Mouse (Mus musculus) intestine, embryonic 15.5 days (tissue): ENCODE results near the gene Frmpd4. TPM values are rescaled to one million over a fixed set of nuclear protein-coding genes. Genes with fewer than 3 reads are reported as not detected.

Experiments used
- ATAC-seq: fragments of 200-750 bp; cut with Nextera tagmentation; 2 replicates; pipeline ENCODE4 v1.8.0; 2017; ENCODE audit warnings: moderate TSS enrichment, moderate library complexity
- H3K27ac ChIP-seq: fragments of 300-500 bp; sonication (generic); 2 replicates; pipeline ENCODE4 v1.5.1; 2015; ENCODE audit warnings: mild to moderate bottlenecking, inconsistent platforms
- H3K27me3 ChIP-seq: fragments of 300-500 bp; sonication (generic); replicated peaks from 2 replicates; pipeline ENCODE4 v1.6.1; 2015; ENCODE audit warnings: inconsistent platforms
- H3K36me3 ChIP-seq: fragments of 300-500 bp; sonication (generic); 2 replicates; pipeline ENCODE4 v1.6.1; 2015; ENCODE audit warnings: inconsistent platforms
- H3K4me1 ChIP-seq: fragments of 300-500 bp; sonication (generic); replicated peaks from 2 replicates; pipeline ENCODE4 v1.6.1; 2015; ENCODE audit warnings: inconsistent platforms
- H3K4me2 ChIP-seq: fragments of 300-500 bp; sonication (generic); replicated peaks from 2 replicates; pipeline ENCODE4 v1.6.1; 2015; ENCODE audit warnings: mild to moderate bottlenecking, inconsistent platforms
- H3K4me3 ChIP-seq: fragments of 300-500 bp; sonication (generic); replicated peaks from 2 replicates; pipeline ENCODE4 v1.5.1; 2015; ENCODE audit warnings: inconsistent platforms
- H3K9ac ChIP-seq: fragments of 300-500 bp; sonication (generic); 2 replicates; pipeline ENCODE4 v1.6.1; 2015; ENCODE audit warnings: inconsistent platforms
- H3K9me3 ChIP-seq: fragments of 300-500 bp; sonication (generic); 2 replicates; pipeline ENCODE4 v1.6.1; 2016; ENCODE audit warnings: inconsistent platforms
- WGBS: fragments of 180-500 bp; shearing (Covaris S2); methylation state at CpG from one replicate; pipeline ENCODE4 v1.1.7; 2015; 5-methylcytosine and 5-hydroxymethylcytosine counted together
- polyA plus RNA-seq: library from polyadenylated mRNA; unstranded; fragments of >200 nt; fragmentation: Nextera tagmentation; extraction: Ambion mirVana; gene quantifications from 2 replicates; pipeline ENCODE4 v1.2.1, GENCODE M21; 2015

The Frmpd4 gene
- 0.14 and 0.16 TPM in 2 replicates for polyA plus RNA-seq

DNA sequence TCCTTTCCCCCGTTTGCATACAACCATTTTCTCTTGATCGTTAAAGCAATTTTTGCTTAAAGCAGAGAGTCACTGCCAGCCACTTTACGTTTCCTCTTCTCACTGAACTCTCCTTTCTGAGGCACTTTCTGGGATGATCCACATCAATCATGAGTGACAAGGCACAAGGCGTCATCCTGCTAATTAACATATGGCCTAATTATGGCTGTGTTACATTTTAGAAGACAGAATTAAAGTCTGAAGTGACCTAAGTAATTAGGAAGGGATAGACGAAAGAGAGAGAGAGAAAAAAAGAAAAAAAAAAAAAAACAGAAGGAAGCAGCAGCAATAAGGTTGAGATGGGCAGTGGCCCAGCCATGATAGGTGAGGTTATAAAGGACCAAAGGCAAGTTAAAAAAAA lies at the start of gene Frmpd4:
TSS of gene Frmpd4 (minus strand) at position 101 of the 400 bp plus-strand sequence.
- no peak within 1 kb of the TSS for H3K27ac ChIP-seq
- no peaks in the 10 kb centered on the region for H3K36me3 ChIP-seq
- no peaks in the 10 kb centered on the region for H3K4me1 ChIP-seq
- no peaks in the 10 kb centered on the region for H3K27me3 ChIP-seq
- no peak within 1 kb of the TSS for H3K4me2 ChIP-seq
- no peak for ATAC-seq
- H3K9me3 ChIP-seq, result no peaks in the 10 kb centered on the region
- H3K4me3 ChIP-seq, result no peak within 1 kb of the TSS
- no peak within 1 kb of the TSS for H3K9ac ChIP-seq
- 76% methylated on average over 5 of the region's 5 CpGs for WGBS

DNA sequence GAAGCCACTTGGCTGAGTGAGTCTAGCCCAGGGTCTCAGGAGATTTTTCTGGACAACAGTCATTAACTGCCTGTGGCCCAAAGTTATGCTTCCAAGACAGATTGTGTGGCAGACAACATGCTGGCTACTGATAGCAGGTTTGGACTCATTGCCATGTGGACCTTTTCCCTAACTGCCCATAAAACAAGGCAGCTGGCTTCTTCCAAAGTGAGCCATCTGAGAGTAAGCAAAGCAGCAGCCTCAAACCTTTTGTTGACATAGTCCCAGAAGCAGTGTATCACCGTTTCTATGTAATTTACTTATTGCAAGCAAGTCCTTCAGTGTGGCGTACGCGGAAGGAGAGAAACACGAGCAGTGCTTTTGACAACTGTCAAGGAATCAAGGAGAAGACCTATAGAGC lies 18.2 kb upstream of the Frmpd4 start:
- no peaks in the 10 kb centered on the region for H3K27me3 ChIP-seq
- no peak overlapping the region for H3K27ac ChIP-seq
- H3K9ac ChIP-seq, result no peak overlapping the region
- no peaks in the 10 kb centered on the region for H3K36me3 ChIP-seq
- H3K9me3 ChIP-seq, result no peaks in the 10 kb centered on the region
- 54% methylated on average over 5 of the region's 5 CpGs for WGBS
- H3K4me1 ChIP-seq, result no peaks in the 10 kb centered on the region
- ATAC-seq, result no peak
- H3K4me2 ChIP-seq, result no peak overlapping the region
- no peak overlapping the region for H3K4me3 ChIP-seq

DNA sequence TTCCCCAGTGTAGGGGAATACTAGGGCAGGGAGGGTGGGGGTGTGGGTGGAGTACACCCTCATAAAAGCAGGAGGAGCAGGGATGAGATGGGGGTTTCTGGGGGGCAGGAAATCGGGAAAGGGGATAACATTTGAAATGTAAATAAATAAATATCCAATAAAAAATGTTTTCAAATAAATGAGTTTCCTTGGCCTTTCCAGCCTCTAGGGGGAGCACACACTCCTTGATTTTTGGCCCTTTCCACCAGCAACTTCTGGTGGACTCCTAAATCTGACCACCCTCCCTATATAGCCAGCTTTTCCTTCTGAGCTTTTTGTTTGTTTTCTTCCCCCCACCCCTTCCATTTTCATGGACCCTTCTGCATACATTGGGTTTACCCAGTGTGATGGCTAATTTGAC lies 7.3 kb upstream of the Frmpd4 start:
- 60% methylated on average over 1 of the region's 1 CpGs for WGBS
- no peaks in the 10 kb centered on the region for H3K36me3 ChIP-seq
- no peak overlapping the region for H3K4me2 ChIP-seq
- no peak overlapping the region for H3K27ac ChIP-seq
- H3K9me3 ChIP-seq, result no peaks in the 10 kb centered on the region
- ATAC-seq, result no peak
- no peaks in the 10 kb centered on the region for H3K4me1 ChIP-seq
- no peak overlapping the region for H3K9ac ChIP-seq
- H3K4me3 ChIP-seq, result no peak overlapping the region
- H3K27me3 ChIP-seq, result no peaks in the 10 kb centered on the region

DNA sequence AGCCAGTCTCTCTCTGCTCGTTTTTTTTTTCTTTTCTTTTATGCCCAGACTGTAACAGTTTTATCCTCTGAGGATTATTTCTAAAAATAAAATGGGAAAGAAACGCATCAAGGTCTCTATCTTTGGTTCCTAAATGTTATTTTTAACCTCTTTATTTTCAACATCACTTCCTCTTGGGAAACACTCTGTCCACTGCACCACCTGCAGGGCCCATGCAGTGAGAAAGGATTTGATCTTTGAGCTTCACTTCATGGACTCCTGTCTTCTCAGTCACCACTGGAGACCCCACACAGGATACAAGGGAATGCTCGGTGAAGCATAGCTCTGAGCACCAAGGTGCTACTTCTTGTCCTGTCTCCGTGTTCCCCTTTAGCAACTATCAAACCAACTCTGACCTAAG lies 5.2 kb downstream of the Frmpd4 start:
- H3K36me3 ChIP-seq, result no peaks in the 10 kb centered on the region
- H3K4me1 ChIP-seq, result no peaks in the 10 kb centered on the region
- WGBS, result 58% methylated on average over 4 of the region's 4 CpGs
- H3K4me3 ChIP-seq, result no peak overlapping the region
- no peaks in the 10 kb centered on the region for H3K27me3 ChIP-seq
- H3K27ac ChIP-seq, result no peak overlapping the region
- H3K9me3 ChIP-seq, result no peaks in the 10 kb centered on the region
- H3K4me2 ChIP-seq, result no peak overlapping the region
- H3K9ac ChIP-seq, result no peak overlapping the region
- ATAC-seq, result no peak

DNA sequence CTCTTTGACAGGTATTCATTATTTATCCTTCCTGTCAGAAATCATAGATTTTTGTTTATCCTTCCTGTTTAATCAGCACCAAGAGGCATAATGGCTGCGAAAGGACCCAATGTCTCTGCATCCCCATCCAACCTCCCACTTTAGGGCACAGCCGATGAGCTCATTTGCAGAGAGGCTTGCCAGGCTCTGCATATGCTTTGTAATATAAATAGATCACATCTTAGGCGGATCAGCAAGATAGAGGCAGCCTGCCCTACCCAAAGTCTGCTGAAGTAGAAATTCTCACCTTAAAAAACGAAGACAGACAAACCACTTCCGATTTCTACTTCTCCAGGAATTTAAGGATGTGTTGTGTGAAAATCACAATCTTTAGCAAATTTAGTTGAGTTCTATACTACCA lies 7.8 kb downstream of the Frmpd4 start:
- WGBS, result 71% methylated on average over 5 of the region's 5 CpGs
- no peak for ATAC-seq
- Histone ChIP-seq H3K36me3 (no peaks in the 10 kb centered on the region), H3K4me2 (no peak overlapping the region), H3K9ac (no peak overlapping the region), H3K4me1 (no peaks in the 10 kb centered on the region), H3K27me3 (no peaks in the 10 kb centered on the region), H3K4me3 (no peak overlapping the region), H3K27ac (no peak overlapping the region), H3K9me3 (no peaks in the 10 kb centered on the region)

DNA sequence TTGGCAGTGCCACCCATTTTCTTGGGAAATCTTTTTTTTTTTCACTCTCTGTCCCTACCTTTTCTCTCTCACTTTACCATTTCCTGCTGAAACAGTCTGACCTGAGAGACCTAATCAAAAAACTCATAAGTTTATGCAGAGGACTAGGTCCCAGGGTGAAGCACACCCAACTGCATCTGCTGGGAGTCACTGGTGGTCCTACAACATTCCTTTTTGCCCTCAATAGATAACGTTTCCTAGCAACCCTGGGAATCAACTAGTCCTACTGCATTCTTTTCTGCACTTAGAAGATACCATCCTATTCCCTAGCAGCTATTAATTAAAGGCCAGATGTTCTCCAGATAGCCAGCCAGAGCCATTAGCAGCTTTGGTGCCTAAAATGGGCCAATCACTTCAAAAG lies 71.8 kb downstream of the Frmpd4 start:
- H3K4me3 ChIP-seq, result no peak overlapping the region
- H3K36me3 ChIP-seq, result no peaks in the 10 kb centered on the region
- no peak overlapping the region for H3K4me2 ChIP-seq
- no peak overlapping the region for H3K9ac ChIP-seq
- no peak for ATAC-seq
- no peaks in the 10 kb centered on the region for H3K4me1 ChIP-seq
- no peaks in the 10 kb centered on the region for H3K9me3 ChIP-seq
- 49% methylated on average over 1 of the region's 1 CpGs for WGBS
- no peaks in the 10 kb centered on the region for H3K27me3 ChIP-seq
- no peak overlapping the region for H3K27ac ChIP-seq

DNA sequence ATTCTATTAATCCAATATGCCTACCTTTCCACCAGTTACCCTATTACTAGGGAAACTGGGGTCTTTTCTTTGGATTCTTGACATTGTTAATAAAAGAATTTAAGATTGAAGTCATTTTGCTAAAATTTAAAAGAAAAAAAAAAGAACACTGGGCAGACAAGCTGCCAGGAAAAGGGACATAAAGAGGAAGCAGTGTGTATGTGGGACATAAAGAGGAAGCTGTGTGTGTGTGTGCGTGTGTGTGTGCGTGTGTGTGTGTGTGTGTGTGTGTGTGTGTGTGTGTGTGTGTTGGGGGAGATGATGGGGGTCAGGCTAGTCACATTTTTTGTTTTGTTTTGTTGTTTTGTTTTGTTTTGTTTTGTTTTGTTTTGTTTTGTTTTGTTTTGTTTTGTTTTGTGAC lies 121.8 kb downstream of the Frmpd4 start:
- H3K27me3 ChIP-seq, result no peaks in the 10 kb centered on the region
- H3K4me3 ChIP-seq, result no peak overlapping the region
- H3K9me3 ChIP-seq, result no peaks in the 10 kb centered on the region
- no peak for ATAC-seq
- H3K27ac ChIP-seq, result no peak overlapping the region
- H3K36me3 ChIP-seq, result no peaks in the 10 kb centered on the region
- no peaks in the 10 kb centered on the region for H3K4me1 ChIP-seq
- no peak overlapping the region for H3K9ac ChIP-seq
- H3K4me2 ChIP-seq, result no peak overlapping the region
- 90% methylated on average over 2 of the region's 2 CpGs for WGBS

DNA sequence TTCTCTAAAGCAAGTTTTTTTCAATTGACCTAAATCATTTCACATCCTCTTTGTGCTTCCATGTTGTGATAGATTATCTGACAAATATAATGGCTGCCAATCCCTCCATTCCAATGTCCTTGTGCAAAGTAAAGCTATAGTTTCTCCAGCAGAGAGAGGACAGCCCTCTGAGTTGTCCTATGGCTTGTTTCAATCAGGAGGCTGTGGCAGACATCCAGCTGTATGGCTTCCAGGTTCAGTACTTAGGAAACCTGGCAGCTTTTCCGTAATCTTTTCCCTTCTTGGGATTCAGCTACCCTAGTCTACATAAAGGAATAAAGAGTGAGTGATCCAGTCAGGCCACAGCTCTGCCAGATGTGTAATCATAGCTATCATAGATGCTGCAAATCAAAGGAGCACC lies 145.8 kb downstream of the Frmpd4 start:
- no peak overlapping the region for H3K27ac ChIP-seq
- H3K36me3 ChIP-seq, result no peaks in the 10 kb centered on the region
- no peaks in the 10 kb centered on the region for H3K27me3 ChIP-seq
- no peak for ATAC-seq
- no peaks in the 10 kb centered on the region for H3K4me1 ChIP-seq
- no peak overlapping the region for H3K9ac ChIP-seq
- no peak overlapping the region for H3K4me3 ChIP-seq
- 79% methylated on average over 1 of the region's 1 CpGs for WGBS
- H3K9me3 ChIP-seq, result no peaks in the 10 kb centered on the region
- no peak overlapping the region for H3K4me2 ChIP-seq

DNA sequence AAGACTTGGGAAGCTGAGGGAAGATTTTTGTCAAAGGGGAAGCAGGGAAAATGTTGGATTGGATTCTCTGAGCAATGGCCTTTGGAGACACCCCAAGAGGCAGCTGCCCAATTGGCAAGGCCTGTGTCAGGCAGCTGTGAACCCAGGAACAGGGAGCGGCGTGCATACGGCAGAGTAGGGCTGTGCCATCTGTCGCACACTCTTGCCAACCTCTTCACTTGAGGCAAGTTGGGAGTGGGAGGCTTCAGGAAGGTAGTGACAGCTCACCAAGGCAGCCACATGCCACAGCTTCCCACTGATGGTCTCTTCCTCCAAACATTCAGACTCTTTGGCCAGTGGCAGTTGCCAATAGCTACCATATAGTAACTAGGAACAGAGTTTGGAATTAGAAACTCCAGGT lies 147.2 kb downstream of the Frmpd4 start:
- Histone ChIP-seq H3K4me1 (no peaks in the 10 kb centered on the region), H3K9me3 (no peaks in the 10 kb centered on the region), H3K27ac (no peak overlapping the region), H3K27me3 (no peaks in the 10 kb centered on the region), H3K36me3 (no peaks in the 10 kb centered on the region), H3K4me3 (no peak overlapping the region), H3K9ac (no peak overlapping the region), H3K4me2 (no peak overlapping the region)
- ATAC-seq, result no peak
- 93% methylated on average over 4 of the region's 4 CpGs for WGBS

DNA sequence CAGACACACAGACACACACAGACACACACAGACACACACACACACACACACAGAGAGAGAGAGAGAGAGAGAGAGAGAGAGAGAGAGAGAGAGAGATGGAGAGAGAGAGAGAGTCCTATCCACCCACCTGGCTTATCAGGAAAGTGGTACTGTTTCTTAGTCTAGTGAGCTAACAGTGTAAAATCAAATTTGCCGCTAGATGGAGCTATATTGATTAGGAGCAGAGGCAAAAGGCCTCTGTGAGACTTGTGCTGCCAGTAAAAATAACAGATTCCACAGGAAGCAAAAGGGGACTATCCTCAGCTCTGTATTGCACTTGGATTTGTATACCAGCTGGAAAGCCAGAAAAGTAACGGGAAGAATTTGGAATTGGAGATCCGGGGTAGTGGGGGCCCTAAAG lies 161.6 kb downstream of the Frmpd4 start:
- Histone ChIP-seq H3K4me2 (no peak overlapping the region), H3K4me3 (no peak overlapping the region), H3K9ac (no peak overlapping the region), H3K27ac (no peak overlapping the region), H3K36me3 (no peaks in the 10 kb centered on the region), H3K4me1 (no peaks in the 10 kb centered on the region), H3K27me3 (no peaks in the 10 kb centered on the region), H3K9me3 (no peaks in the 10 kb centered on the region)
- 26% methylated on average over 3 of the region's 3 CpGs for WGBS
- no peak for ATAC-seq

DNA sequence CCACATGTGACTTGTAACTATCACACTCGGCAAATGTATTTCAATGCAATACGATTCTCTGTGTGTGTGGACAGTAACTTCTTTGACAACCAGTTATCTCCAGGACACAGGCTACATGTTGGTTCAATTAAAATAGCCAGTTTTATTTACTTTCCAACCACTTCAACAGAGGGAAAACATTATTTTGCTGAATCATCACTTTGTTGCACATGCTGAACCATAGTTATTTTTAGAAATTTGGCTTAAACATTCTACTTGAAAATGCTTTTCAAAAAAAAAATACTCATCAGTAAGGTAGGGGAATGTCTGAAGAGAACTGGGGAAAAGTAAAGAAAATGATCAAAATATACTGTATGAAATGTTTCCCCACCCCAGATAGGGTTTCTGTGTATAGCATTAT lies 173.5 kb downstream of the Frmpd4 start:
- H3K4me2 ChIP-seq, result no peak overlapping the region
- no peak overlapping the region for H3K9ac ChIP-seq
- no peak overlapping the region for H3K4me3 ChIP-seq
- no peaks in the 10 kb centered on the region for H3K4me1 ChIP-seq
- no peaks in the 10 kb centered on the region for H3K27me3 ChIP-seq
- H3K36me3 ChIP-seq, result no peaks in the 10 kb centered on the region
- 90% methylated on average over 2 of the region's 2 CpGs for WGBS
- no peak for ATAC-seq
- no peaks in the 10 kb centered on the region for H3K9me3 ChIP-seq
- H3K27ac ChIP-seq, result no peak overlapping the region

DNA sequence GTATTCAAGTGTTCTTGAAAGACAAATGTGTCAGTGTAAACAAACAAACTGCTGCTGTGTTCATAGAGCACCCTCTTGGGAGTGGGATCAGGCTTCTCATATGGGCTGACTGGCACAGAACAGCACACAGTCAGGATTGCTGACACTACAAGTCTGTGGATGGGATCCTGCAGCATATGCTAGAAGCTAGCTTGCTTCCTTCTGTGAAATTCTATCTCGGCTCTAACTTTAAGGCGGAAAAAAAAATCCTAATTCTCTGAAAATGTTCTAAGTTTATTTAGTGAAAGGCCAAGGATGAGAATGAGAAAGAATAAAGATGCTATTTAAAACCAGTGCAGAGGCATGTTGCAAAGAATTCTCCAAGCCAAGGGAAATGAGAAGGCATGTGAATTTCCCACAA lies 226.6 kb downstream of the Frmpd4 start:
- H3K4me3 ChIP-seq, result no peak overlapping the region
- H3K4me1 ChIP-seq, result no peaks in the 10 kb centered on the region
- ATAC-seq, result no peak
- WGBS, result 89% methylated on average over 2 of the region's 2 CpGs
- H3K9ac ChIP-seq, result no peak overlapping the region
- H3K4me2 ChIP-seq, result no peak overlapping the region
- no peaks in the 10 kb centered on the region for H3K9me3 ChIP-seq
- H3K36me3 ChIP-seq, result no peaks in the 10 kb centered on the region
- 0 out of 2 replicates have a peak, but pooled peaks cover 2% of the 10 kb centered on the region for H3K27me3 ChIP-seq
- H3K27ac ChIP-seq, result no peak overlapping the region

DNA sequence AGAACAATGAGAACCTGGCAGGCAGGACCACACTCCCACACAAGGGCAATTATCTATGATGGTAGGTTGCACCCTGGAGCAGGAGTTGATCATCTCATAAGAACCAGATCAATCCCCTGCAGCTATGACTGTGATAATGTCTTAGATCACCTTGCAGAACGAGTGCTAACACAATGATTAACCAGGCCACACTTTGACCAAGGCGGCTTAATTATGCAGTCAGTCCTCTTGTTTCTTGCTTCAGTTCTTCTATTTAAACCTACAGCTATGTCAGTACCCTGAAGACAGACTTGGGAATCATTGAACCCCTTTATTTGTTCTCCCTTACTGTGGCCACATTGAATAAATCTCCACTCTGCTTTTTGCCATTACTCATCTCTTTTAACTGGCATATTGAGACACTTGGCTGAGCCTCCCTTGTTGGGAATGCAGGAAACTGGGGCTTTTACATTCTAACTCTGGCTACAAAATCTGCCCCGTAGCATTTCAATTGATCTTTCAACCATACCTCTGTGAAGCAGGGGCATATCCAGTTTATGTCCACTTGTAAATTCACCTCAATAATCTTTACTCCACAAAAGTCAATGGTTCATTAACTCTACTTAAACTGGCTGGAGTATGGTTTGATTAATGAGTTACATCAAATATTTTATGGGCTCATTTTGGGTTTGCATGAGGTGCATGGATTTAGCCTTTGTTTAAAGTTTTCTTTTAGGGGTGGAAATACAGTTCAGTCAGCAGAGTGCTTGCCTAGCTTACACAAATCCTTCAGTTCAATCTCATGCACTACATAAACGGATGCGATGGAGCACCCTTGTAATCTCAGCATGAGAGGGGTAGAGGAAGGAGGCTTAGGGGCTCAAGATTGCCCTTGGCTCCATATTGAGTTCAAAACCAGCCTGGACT lies 227.5 kb downstream of the Frmpd4 start:
- Histone ChIP-seq H3K4me3 (no peak overlapping the region), H3K4me2 (no peak overlapping the region), H3K27ac (no peak overlapping the region), H3K27me3 (0 out of 2 replicates have a peak, but pooled peaks cover 2% of the 10 kb centered on the region), H3K9me3 (no peaks in the 10 kb centered on the region), H3K36me3 (no peaks in the 10 kb centered on the region), H3K4me1 (no peaks in the 10 kb centered on the region), H3K9ac (no peak overlapping the region)
- no peak for ATAC-seq
- 66% methylated on average over 5 of the region's 5 CpGs for WGBS
